Mouse (Mus musculus) inflammation-experienced regulatory T-cells, adult 16 weeks (primary cell): ENCODE results near the gene Olfr1355. TPM values are rescaled to one million over a fixed set of nuclear protein-coding genes. Genes with fewer than 3 reads are reported as not detected.

Experiments used
- polyA plus RNA-seq: library from polyadenylated mRNA; unstranded; fragments of 100-300 nt; shearing (Covaris generic); gene quantifications from one replicate; pipeline ENCODE4 v1.2.1, GENCODE M21; 2017

The Olfr1355 gene
- not detected for polyA plus RNA-seq

GRCm38 (mm10) chr10:78875240-78875639, at the start of gene Olfr1355:
Gene Olfr1355 (plus strand): TSS chr10:78875540.

GRCm38 (mm10) chr10:78852066-78852465, 23.3 kb upstream of the Olfr1355 start, which contains the start of gene Olfr1356:
Gene Olfr1356 (minus strand): TSS chr10:78852166.

GRCm38 (mm10) chr10:78912871-78913270, 37.5 kb downstream of the Olfr1355 start, which contains the start of gene Olfr1354:
Gene Olfr1354 (plus strand): TSS chr10:78913171.

Other genes with a start within 250 kb of the Olfr1355 start
- gene Casp14, start 157.2 kb upstream of the Olfr1355 start, polyA plus RNA-seq: not detected
- not detected for gene Ccdc105, start 122.5 kb upstream of the Olfr1355 start, polyA plus RNA-seq
- gene Slc1a6, start 95.0 kb upstream of the Olfr1355 start, polyA plus RNA-seq: not detected
- not detected for gene Olfr1356, start 23.4 kb upstream of the Olfr1355 start, polyA plus RNA-seq
- not detected for gene Olfr1354, start 37.6 kb downstream of the Olfr1355 start, polyA plus RNA-seq
- gene Olfr8, start 75.1 kb downstream of the Olfr1355 start, polyA plus RNA-seq: not detected
- not detected for gene Olfr1353, start 87.8 kb downstream of the Olfr1355 start, polyA plus RNA-seq
- gene Olfr1352, start 105.5 kb downstream of the Olfr1355 start, polyA plus RNA-seq: not detected
- gene Olfr1351, start 136.9 kb downstream of the Olfr1355 start, polyA plus RNA-seq: not detected
- not detected for gene Olfr57, start 153.2 kb downstream of the Olfr1355 start, polyA plus RNA-seq
- gene 2610008E11Rik, start 222.1 kb downstream of the Olfr1355 start, polyA plus RNA-seq: 35.6 TPM